ENCODE assay signal across 9 mouse cellular contexts in genomic region chr5:111631572-111632161, GRCm38 (mm10).
DNase-seq lines count a peak whose midpoint lies in the region; ATAC-seq and TF ChIP-seq lines count a peak whose summit lies in the region.
"Had no signal": no experiment of that assay in that cellular context is flagged by ENCODE, and none has a peak within 500 bp of the region (broad histone marks: within the 10 kb centered on the region; RNA-seq: fewer than 3 reads in every experiment).

No protein-coding gene starts in this region.

- ATAC-seq in midbrain, embryonic 15.5 days (replicated peaks) = no peak
- ATAC-seq in forebrain, embryonic 14.5 days = peak; percentile 14; the same call in 1 of the 2 replicates
- peak; percentile 33; the same call in 1 of the 2 replicates for ATAC-seq in limb, embryonic 11.5 days (ENCODE audit: insufficient number of reproducible peaks, low FRiP score, low TSS enrichment, low read depth)
- ATAC-seq in stomach, postnatal 0 days (ENCODE audit: low FRiP score, low TSS enrichment) = peak; percentile 34; the same call in 1 of the 2 replicates
- no peak for ATAC-seq in megakaryocyte-erythroid progenitor cell, adult 5-6 weeks (replicated peaks; ENCODE audit: low FRiP score, low TSS enrichment, poor library complexity, severe bottlenecking)

- TF ChIP-seq CTCF in stomach, postnatal 0 days (IDR thresholded peaks at IDR 0.05; ENCODE audit: low read depth) = no peak

- peaks cover 61% of the 10 kb centered on the region for H3K4me1 ChIP-seq in midbrain, embryonic 10.5 days
- H3K4me1 ChIP-seq in midbrain, embryonic 15.5 days = peaks cover 9% of the 10 kb centered on the region
- H3K4me1 ChIP-seq in forebrain, embryonic 14.5 days (ENCODE audit: control insufficient read depth, insufficient read depth, low read length) = peaks cover 9% of the 10 kb centered on the region
- H3K4me1 ChIP-seq in limb, embryonic 11.5 days (ENCODE audit: control insufficient read depth, insufficient read depth, low read length) = peaks cover 9% of the 10 kb centered on the region
- 0 out of 2 replicates have a peak, but pooled peaks cover 2% of the 10 kb centered on the region for H3K4me1 ChIP-seq in stomach, postnatal 0 days (replicated peaks; ENCODE audit: control insufficient read depth, insufficient read depth)

- H3K36me3 ChIP-seq in midbrain, embryonic 10.5 days = peaks cover 4% of the 10 kb centered on the region
- H3K36me3 ChIP-seq in midbrain, embryonic 15.5 days (replicated peaks) = no peaks in the 10 kb centered on the region
- H3K36me3 ChIP-seq in forebrain, embryonic 14.5 days (ENCODE audit: control insufficient read depth, insufficient read depth, low read length) = no peaks in the 10 kb centered on the region
- H3K36me3 ChIP-seq in limb, embryonic 11.5 days (ENCODE audit: control insufficient read depth, insufficient read depth, low read length) = no peaks in the 10 kb centered on the region
- H3K36me3 ChIP-seq in stomach, postnatal 0 days (ENCODE audit: control insufficient read depth, insufficient read depth, low read length) = no peaks in the 10 kb centered on the region

- peak overlapping the region; percentile 39 for H3K4me3 ChIP-seq in midbrain, embryonic 10.5 days
- no peak overlapping the region for H3K4me3 ChIP-seq in midbrain, embryonic 15.5 days
- no peak overlapping the region for H3K4me3 ChIP-seq in forebrain, embryonic 14.5 days (ENCODE audit: low read depth, low read length)
- H3K4me3 ChIP-seq in limb, embryonic 11.5 days (ENCODE audit: low read depth, low read length) = no peak overlapping the region
- H3K4me3 ChIP-seq in stomach, postnatal 0 days (ENCODE audit: low read depth, low read length) = no peak overlapping the region

- DNase-seq in midbrain, embryonic 10.5 days (ENCODE audit: low spot score) = peak; percentile 89
- DNase-seq in forebrain, embryonic 14.5 days (ENCODE audit: low spot score) = no peak
- peak; percentile 70 for DNase-seq in limb, embryonic 11.5 days (ENCODE audit: low spot score)
- DNase-seq in stomach, postnatal 0 days (ENCODE audit: low spot score) = peak; percentile 28
- DNase-seq in adrenal gland, postnatal 10 days = no peak
- no peak for DNase-seq in cerebellum, postnatal 4 days (ENCODE audit: low spot score in 2 of 2)
- DNase-seq: right cerebral cortex, adult 18-20 months had no signal

- WGBS in midbrain, embryonic 10.5 days = 4% methylated on average over 18 of the region's 18 CpGs
- WGBS in midbrain, embryonic 15.5 days = 14% methylated on average over 18 of the region's 18 CpGs
- 13% methylated on average over 18 of the region's 18 CpGs for WGBS in forebrain, embryonic 14.5 days
- 19% methylated on average over 18 of the region's 18 CpGs for WGBS in limb, embryonic 11.5 days
- WGBS in stomach, postnatal 0 days = 18% methylated on average over 18 of the region's 18 CpGs

- H3K27me3 ChIP-seq in midbrain, embryonic 10.5 days (ENCODE audit: low read depth, poor library complexity, severe bottlenecking) = peaks cover 31% of the 10 kb centered on the region
- H3K27me3 ChIP-seq in midbrain, embryonic 15.5 days (replicated peaks) = no peaks in the 10 kb centered on the region
- H3K27me3 ChIP-seq in forebrain, embryonic 14.5 days (replicated peaks; ENCODE audit: control insufficient read depth, insufficient read depth, low read length) = no peaks in the 10 kb centered on the region
- H3K27me3 ChIP-seq in limb, embryonic 11.5 days (ENCODE audit: control insufficient read depth, insufficient read depth, low read length) = no peaks in the 10 kb centered on the region
- no peaks in the 10 kb centered on the region for H3K27me3 ChIP-seq in stomach, postnatal 0 days (ENCODE audit: control insufficient read depth, insufficient read depth, low read length)

- no peak overlapping the region for H3K9ac ChIP-seq in midbrain, embryonic 15.5 days
- H3K9ac ChIP-seq in forebrain, embryonic 14.5 days (ENCODE audit: low read length) = no peak overlapping the region
- peak overlapping the region; percentile 49; the same call in 1 of the 2 replicates for H3K9ac ChIP-seq in limb, embryonic 11.5 days (ENCODE audit: low read length)
- H3K9ac ChIP-seq in stomach, postnatal 0 days (ENCODE audit: low read length) = peak overlapping the region; percentile 32; the same call in 1 of the 2 replicates

- H3K9me3 ChIP-seq in midbrain, embryonic 10.5 days (replicated peaks) = peaks cover 21% of the 10 kb centered on the region
- no peaks in the 10 kb centered on the region for H3K9me3 ChIP-seq in midbrain, embryonic 15.5 days
- H3K9me3 ChIP-seq in forebrain, embryonic 14.5 days (replicated peaks; ENCODE audit: control insufficient read depth, low read length) = no peaks in the 10 kb centered on the region; the same call in 1 of the 2 replicates
- H3K9me3 ChIP-seq in limb, embryonic 11.5 days (ENCODE audit: control insufficient read depth, low read length) = no peaks in the 10 kb centered on the region
- no peaks in the 10 kb centered on the region for H3K9me3 ChIP-seq in stomach, postnatal 0 days (ENCODE audit: control insufficient read depth, low read length)

- no peak overlapping the region for H3K4me2 ChIP-seq in midbrain, embryonic 15.5 days
- H3K4me2 ChIP-seq in forebrain, embryonic 14.5 days (ENCODE audit: low read length) = no peak overlapping the region
- no peak overlapping the region for H3K4me2 ChIP-seq in limb, embryonic 11.5 days (ENCODE audit: low read depth, severe bottlenecking)
- H3K4me2 ChIP-seq in stomach, postnatal 0 days (replicated peaks; ENCODE audit: low read depth) = no peak overlapping the region; the same call in 1 of the 2 replicates

- H3K27ac ChIP-seq in midbrain, embryonic 10.5 days (replicated peaks) = peak overlapping the region; percentile 93
- H3K27ac ChIP-seq in midbrain, embryonic 15.5 days = no peak overlapping the region
- peak overlapping the region; percentile 48; the same call in 1 of the 2 replicates for H3K27ac ChIP-seq in forebrain, embryonic 14.5 days (ENCODE audit: low read depth, low read length)
- H3K27ac ChIP-seq in limb, embryonic 11.5 days (replicated peaks; ENCODE audit: low read depth, low read length) = peak overlapping the region; percentile 43; the same call in 1 of the 2 replicates
- peak overlapping the region; percentile 69 for H3K27ac ChIP-seq in stomach, postnatal 0 days (replicated peaks)

- no peak for TF ChIP-seq EP300 in stomach, postnatal 0 days (optimal IDR thresholded peaks at IDR 0.05)

Comparison
In these comparisons a context has a peak if more than half of its experiments do, and no peak if none do; other contexts are left out.
1. DNase-seq: peak in midbrain, embryonic 10.5 days (single experiment), limb, embryonic 11.5 days (single experiment) and stomach, postnatal 0 days (single experiment); none in forebrain, embryonic 14.5 days (single experiment), adrenal gland, postnatal 10 days (single experiment) and cerebellum, postnatal 4 days (0 of 2).
2. ATAC-seq: peak in forebrain, embryonic 14.5 days (single experiment), limb, embryonic 11.5 days (single experiment) and stomach, postnatal 0 days (single experiment); none in midbrain, embryonic 15.5 days (single experiment) and megakaryocyte-erythroid progenitor cell, adult 5-6 weeks (single experiment).
3. H3K9ac ChIP-seq: peak in limb, embryonic 11.5 days (single experiment) and stomach, postnatal 0 days (single experiment); none in midbrain, embryonic 15.5 days (single experiment) and forebrain, embryonic 14.5 days (single experiment).